Mouse (Mus musculus): ENCODE results near the gene Large1. TPM values are rescaled to one million over a fixed set of nuclear protein-coding genes. Genes with fewer than 3 reads are reported as not detected.
"Not testable (repeated sequence)": the region's sequence is repeated elsewhere in the genome, so short reads cannot be mapped to it uniquely, and the experiment has no call there.

Large1 gene
- total RNA-seq, 2 experiments from 2014 or later, result 139 to 140 TPM

- DNase-seq (ENCODE audit: low spot score in 2 of 2), result no peak
Observed at GRCm38 (mm10) chr8:73018241-73018640, 335.1 kb downstream of the Large1 start.

- DNase-seq (ENCODE audit: low spot score in 2 of 2), result peak in 1 of 2 experiments; percentile 11
Observed at GRCm38 (mm10) chr8:73017601-73018000, 335.7 kb downstream of the Large1 start.

- DNase-seq (ENCODE audit: low spot score in 2 of 2), result no peak
Observed at GRCm38 (mm10) chr8:73016303-73016702, 337.0 kb downstream of the Large1 start.

GRCm38 (mm10) chr8:73007489-73007888 is 345.9 kb downstream of the Large1 start:
- DNase-seq (ENCODE audit: low spot score in 2 of 2), result peak in 1 of 2 experiments; percentile 71

- peak in 1 of 2 experiments; percentile 56 for DNase-seq (ENCODE audit: low spot score in 2 of 2)
Observed at GRCm38 (mm10) chr8:73003858-73004257, 349.5 kb downstream of the Large1 start.

GRCm38 (mm10) chr8:72993831-72994230 is 359.5 kb downstream of the Large1 start:
- no peak for DNase-seq (ENCODE audit: low spot score in 2 of 2)

- no peak for DNase-seq (ENCODE audit: low spot score in 2 of 2)
Observed at GRCm38 (mm10) chr8:72990425-72990824, 362.9 kb downstream of the Large1 start.

GRCm38 (mm10) chr8:72982832-72983231 is 370.5 kb downstream of the Large1 start:
- DNase-seq (ENCODE audit: low spot score in 2 of 2), result no peak

- DNase-seq (ENCODE audit: low spot score in 2 of 2), result peak in 1 of 2 experiments; percentile 21
Observed at GRCm38 (mm10) chr8:72955074-72955473, 398.3 kb downstream of the Large1 start.

- DNase-seq (ENCODE audit: low spot score in 2 of 2), result not testable (repeated sequence)
Observed at GRCm38 (mm10) chr8:72941393-72941792, 411.9 kb downstream of the Large1 start.

GRCm38 (mm10) chr8:72919182-72919902 is 434.0 kb downstream of the Large1 start:
- peak in 1 of 2 experiments; percentile 16 for DNase-seq (ENCODE audit: low spot score in 2 of 2)

GRCm38 (mm10) chr8:72905491-72905890 is 447.8 kb downstream of the Large1 start:
- DNase-seq (ENCODE audit: low spot score in 2 of 2), result no peak

GRCm38 (mm10) chr8:72901591-72901990 is 451.7 kb downstream of the Large1 start:
- no peak for DNase-seq (ENCODE audit: low spot score in 2 of 2)

GRCm38 (mm10) chr8:72899321-72899720 is 454.0 kb downstream of the Large1 start:
- no peak for DNase-seq (ENCODE audit: low spot score in 2 of 2)

GRCm38 (mm10) chr8:72883033-72883432 is 470.3 kb downstream of the Large1 start:
- DNase-seq (ENCODE audit: low spot score in 2 of 2), result no peak

GRCm38 (mm10) chr8:72873411-72873810 is 479.9 kb downstream of the Large1 start:
- DNase-seq (ENCODE audit: low spot score in 2 of 2), result peak in 1 of 2 experiments; percentile 23

- DNase-seq (ENCODE audit: low spot score in 2 of 2), result no peak
Observed at GRCm38 (mm10) chr8:72846881-72847280, 506.5 kb downstream of the Large1 start.

- no peak for DNase-seq (ENCODE audit: low spot score in 2 of 2)
Observed at GRCm38 (mm10) chr8:72835863-72836262, 517.5 kb downstream of the Large1 start.

- DNase-seq (ENCODE audit: low spot score in 2 of 2), result no peak
Observed at GRCm38 (mm10) chr8:72833112-72833511, 520.2 kb downstream of the Large1 start.

- no peak for DNase-seq (ENCODE audit: low spot score in 2 of 2)
Observed at GRCm38 (mm10) chr8:72832371-72832770, 521.0 kb downstream of the Large1 start.

- DNase-seq (ENCODE audit: low spot score in 2 of 2), result no peak
Observed at GRCm38 (mm10) chr8:72817655-72818349, 535.5 kb downstream of the Large1 start.

- DNase-seq (ENCODE audit: low spot score in 2 of 2), result no peak
Observed at GRCm38 (mm10) chr8:72816679-72817078, 536.7 kb downstream of the Large1 start.

Data from layer of hippocampus, adult 18-20 months (tissue).